Mouse (Mus musculus): ENCODE results near the gene 9430038I01Rik. TPM values are rescaled to one million over a fixed set of nuclear protein-coding genes. Genes with fewer than 3 reads are reported as not detected.
"Not testable (repeated sequence)": the region's sequence is repeated elsewhere in the genome, so short reads cannot be mapped to it uniquely, and the experiment has no call there.

9430038I01Rik gene
- total RNA-seq (2021) = 1 to 10 TPM; 4.7 to 4.8 TPM

DNA sequence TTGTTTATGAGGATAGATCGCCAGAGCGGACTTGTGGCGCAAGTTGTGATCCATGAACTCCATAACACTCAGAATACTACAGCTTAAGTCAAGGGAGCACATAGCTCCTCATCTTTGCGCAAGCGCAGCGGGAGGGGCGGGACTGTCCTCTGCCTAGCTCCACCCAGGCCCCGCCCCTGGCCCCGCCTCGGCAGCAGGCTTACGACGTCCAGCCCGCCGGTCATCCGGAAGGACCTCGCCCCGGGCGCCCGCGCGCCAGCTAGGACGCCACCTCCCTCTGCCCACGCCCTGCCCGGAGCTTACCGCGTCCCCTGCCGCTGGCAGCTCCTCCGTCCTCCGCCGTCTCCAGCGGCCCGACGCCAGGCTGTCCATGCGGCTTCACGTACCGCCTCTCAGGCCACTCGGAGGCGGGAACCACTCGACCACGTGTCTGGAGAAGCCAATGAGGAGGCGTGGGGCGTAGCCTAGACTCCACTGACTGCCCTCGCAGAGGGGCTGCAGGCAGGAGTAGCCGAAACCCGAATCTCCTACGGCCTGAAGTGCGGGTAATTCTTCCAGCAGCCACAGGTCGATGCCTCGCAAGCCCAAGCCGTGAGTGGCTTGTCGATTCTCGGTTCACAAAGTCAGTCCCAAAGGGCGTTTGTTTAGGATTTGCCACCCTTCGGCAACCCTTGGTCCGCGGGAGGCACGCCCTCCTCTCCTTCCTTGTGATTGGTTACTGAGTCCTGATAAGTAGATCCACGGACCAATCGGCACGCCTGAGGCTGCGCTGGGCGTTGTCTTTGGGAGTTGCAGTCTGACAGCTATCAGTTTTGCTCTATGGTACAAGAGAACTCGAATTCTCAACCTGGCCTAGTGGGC is at the start of gene 9430038I01Rik:
Gene 9430038I01Rik (minus strand): TSS at position 426 of the 861 bp plus-strand sequence.
- DNase-seq (ENCODE audit: low spot score in 2 of 2) = peak; percentile 95 to 97
- intact Hi-C loops (cut with DNase I) = loop anchor here (1.0 kb wide), 1 partner anchor 27 kb away; the partner anchor contains the start of gene Glrx3

DNA sequence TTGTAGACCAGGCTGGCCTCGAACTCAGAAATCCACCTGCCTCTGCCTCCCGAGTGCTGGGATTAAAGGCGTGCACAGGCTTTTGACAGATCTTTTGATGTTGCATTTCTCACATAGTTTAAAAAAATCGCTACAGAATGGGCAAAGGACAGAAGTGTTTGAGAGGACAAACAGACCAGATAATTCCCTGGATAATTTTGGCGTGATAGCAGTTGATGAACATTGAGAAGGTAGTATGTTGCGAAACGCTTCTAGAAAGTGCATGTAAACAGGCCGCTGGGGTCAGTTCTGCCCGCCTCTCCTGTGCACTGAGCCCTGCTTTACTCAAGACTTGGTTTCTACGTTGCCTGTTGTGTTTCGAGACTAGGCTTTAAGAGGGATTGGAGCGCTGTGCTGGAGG is 34.8 kb upstream of the 9430038I01Rik start:
- intact Hi-C loops (cut with DNase I) = no loop called here
- DNase-seq (ENCODE audit: low spot score in 2 of 2) = no peak

DNA sequence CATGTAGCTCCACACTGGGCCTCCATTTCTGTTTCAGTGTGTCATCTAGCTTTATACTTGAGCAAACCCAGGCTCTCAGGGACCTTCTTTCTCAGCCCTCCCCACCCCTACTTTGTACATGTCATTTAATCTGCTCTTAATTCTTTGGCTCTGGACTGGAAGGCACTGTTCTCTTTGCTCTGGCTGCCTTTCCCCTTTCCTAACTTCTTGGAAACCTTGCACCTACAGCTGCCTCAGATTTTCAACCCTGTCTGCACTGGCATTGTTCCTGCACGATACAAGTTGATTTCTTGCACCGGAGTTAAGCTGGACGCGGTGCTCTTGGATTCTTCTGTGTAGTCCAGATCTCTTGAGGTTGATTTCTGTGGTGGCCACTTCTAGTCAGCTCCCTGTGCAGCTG is 32.4 kb upstream of the 9430038I01Rik start:
- DNase-seq (ENCODE audit: low spot score in 2 of 2) = no peak
- intact Hi-C loops (cut with DNase I) = no loop called here

DNA sequence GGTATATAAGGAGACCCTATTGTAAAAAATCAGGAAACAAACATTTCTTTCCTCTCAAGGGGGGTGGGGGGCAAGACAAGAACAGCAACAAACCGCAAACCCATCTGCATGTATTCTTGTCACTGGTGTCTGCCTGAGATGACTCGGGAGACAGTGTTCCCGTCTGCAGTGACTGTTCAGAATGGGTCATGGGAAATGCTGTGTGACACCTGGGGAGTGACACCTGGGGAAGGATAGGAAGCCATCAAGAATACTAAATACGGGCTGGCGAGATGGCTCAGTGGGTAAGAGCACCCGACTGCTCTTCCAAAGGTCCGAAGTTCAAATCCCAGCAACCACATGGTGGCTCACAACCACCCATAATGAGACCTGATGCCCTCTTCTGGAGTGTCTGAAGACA is 28.4 kb upstream of the 9430038I01Rik start:
- intact Hi-C loops (cut with DNase I); DNase-seq (ENCODE audit: low spot score in 2 of 2): not testable (repeated sequence)

DNA sequence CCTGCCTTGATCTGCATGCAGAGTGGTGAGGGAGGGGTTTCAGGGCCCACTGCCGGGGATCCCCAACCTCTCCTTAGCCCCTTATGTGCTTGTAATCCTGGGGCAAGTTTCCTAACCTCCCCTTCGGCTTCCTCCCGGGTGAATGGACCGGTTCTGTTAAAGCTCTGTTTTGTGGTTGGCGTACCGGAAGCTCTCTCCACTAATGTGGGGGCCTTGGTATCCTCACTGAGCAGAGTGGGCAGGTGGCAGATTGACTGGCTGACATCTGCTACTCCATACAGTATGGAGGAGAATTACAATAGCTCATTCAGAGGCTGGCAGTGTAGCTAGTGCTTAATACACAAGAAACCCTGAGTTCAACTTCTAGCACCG is 27.6 kb upstream of the 9430038I01Rik start:
- DNase-seq (ENCODE audit: low spot score in 2 of 2) = peak; percentile 53 to 70
- intact Hi-C loops (cut with DNase I) = no loop called here

DNA sequence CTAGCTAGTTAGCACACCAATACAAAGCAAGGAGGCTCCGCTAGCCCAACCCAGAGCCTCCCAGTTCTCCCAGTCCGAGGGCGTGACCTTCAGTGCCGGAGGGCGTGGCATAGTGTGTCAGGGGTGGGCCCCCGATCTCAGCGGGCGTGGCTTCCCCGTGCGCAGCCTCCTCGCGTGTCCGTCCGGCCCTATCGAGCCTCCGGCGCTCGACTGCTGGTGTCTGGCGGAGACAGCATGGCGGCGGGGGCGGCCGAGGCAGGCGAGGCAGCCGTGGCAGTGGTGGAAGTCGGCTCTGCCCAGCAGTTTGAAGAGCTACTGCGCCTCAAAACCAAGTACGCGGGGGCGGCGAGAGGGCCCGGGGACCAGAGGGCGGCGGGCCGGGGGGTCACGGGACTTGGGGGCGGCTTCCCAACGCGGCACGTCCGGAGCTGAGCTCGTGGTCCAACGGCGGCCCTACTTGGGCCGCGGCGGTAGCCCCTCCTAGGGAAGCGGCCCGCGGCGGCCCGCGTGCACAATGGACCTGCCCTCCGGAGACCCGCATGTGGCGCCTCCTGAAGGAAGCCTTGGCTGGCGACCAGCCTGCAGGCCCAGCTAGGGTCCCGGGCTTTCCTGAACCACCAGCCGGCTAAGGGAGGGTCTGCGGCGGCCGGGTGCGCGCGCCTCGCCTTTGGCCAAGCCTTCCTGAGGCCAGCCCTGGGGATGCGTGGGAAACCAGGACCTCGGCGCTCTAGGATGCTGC is 27.0 kb upstream of the 9430038I01Rik start, which contains the start of gene Glrx3:
Gene Glrx3 (plus strand): TSS at position 175 of the 739 bp plus-strand sequence.
- peak; percentile 93 to 96 for DNase-seq (ENCODE audit: low spot score in 2 of 2)
- intact Hi-C loops (cut with DNase I) = loop anchor here (1.0 kb wide), 1 partner anchor 27 kb away; the partner anchor contains the start of gene 9430038I01Rik

DNA sequence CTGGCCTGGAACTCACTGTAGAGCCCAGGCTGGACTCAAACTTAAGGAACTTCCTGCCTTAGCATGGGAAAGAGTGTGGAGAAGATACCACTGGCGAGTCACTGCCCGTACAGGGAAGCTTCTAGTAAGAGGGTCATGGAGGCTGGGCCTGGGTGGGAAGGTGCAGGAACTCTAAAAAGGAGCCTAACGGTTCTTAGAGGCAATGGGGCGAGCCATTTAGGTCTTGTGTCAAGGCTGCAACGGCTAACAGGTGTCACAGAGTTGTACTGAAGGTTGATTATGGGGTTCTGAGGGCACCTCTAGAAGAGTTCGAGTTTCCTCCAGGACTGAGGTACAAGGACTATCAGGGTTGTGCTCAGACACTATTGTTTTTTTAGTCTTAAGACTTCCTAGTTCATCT is 26.3 kb upstream of the 9430038I01Rik start:
- intact Hi-C loops (cut with DNase I) = loop anchor here (1.0 kb wide), 1 partner anchor 27 kb away; the partner anchor contains the start of gene 9430038I01Rik
- no peak for DNase-seq (ENCODE audit: low spot score in 2 of 2)

DNA sequence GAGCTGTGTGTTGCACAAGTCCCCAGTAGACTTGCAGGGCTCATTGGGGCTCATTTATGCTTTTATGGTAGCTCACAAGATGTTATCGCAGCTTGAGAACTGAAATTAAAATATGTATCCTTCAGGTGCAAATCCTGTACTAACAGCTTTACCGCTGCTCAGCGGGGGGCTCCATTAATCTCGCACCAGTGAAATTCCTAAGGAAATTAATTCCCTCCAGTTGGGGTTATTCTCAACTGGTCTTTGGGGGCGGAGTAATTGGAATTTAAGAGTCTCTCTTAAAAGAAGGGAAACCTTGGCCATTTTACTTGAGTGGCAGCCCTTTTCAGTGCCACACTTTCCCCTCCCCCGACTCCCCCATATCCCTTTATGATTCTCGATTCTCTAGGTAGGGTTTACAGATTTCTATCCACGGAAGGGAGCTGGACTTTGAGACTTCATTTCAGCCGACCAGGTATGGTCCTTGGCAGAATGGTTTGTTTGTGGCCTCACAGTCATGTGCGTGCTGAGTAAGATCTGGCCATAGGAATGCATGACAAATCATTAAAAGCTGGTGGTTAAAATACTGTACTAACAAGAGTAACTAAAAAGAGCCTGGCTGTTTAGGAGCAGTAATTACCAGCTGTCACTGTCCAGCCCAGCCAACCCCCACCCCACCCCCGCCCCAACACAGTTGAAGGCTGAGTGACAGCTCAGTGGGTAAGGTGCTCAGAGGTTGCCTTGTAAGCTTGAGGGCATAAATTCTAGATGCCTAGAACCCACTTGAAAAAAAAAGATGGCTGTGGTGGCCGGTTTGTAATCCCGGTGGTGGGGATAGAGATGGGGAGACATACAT is 21.4 kb upstream of the 9430038I01Rik start:
- intact Hi-C loops (cut with DNase I) = no loop called here

DNA sequence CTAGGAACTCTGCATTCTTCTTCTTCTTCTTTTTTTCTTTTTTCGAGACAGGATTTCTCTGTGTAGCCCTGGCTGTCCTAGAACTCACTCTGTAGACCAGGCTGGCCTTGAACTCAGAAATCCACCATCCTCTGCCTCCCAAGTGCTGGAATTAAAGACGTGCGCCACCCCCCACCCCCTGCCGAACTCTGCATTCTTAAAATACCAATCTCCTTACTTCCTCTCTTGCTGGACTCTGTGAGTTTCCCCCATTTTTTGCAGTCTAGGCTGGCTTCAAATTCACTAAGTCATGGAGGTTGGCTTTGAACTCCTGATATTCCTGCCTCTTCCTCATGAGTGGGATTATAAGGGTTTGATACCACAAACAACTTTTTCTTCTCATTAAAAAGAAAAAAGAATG is 16.1 kb upstream of the 9430038I01Rik start:
- intact Hi-C loops (cut with DNase I) = no loop called here
- DNase-seq (ENCODE audit: low spot score in 2 of 2) = no peak

More for the DNA sequence above, 21.4 kb upstream of the 9430038I01Rik start:
- no peak for DNase-seq (ENCODE audit: low spot score in 2 of 2)

DNA sequence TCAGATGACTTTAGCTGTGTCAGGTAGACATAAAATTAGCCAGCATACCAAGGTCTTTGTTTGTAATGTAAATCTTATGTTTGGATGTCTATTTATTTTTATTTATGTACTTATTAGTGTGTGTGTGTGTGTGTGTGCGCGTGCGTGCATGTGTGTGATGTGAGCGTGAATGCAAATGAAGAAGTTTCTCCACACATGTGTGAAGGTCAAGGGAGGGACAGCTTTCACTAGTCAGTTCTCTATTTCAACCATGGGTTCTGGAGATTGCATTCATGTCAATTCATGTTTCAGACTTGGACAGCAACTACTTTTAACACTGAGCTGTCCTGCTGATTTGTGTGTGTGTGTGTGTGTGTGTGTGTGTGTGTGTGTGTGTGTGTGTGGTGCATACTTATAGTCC is 10.7 kb upstream of the 9430038I01Rik start:
- DNase-seq (ENCODE audit: low spot score in 2 of 2) = no peak
- intact Hi-C loops (cut with DNase I) = no loop called here

DNA sequence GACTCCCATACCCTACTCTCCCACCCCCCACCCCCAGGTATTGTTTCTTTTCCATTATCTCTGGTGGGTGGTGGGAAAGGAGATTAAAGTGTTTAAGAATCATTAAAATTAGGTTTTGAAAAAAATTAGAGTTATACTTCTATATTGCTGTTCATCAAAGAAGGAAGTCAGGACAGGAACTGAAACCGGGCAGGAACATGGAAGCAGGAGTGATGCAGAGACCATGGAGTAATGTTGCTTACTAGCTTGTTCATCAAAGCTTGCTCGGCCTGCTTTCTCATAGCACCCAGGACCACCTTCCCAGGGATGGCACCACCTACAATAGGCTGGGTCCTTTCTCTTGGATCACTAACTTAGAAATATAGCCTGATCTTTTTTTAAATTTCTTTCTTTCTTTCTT is 10.0 kb upstream of the 9430038I01Rik start:
- intact Hi-C loops (cut with DNase I) = no loop called here
- no peak for DNase-seq (ENCODE audit: low spot score in 2 of 2)

DNA sequence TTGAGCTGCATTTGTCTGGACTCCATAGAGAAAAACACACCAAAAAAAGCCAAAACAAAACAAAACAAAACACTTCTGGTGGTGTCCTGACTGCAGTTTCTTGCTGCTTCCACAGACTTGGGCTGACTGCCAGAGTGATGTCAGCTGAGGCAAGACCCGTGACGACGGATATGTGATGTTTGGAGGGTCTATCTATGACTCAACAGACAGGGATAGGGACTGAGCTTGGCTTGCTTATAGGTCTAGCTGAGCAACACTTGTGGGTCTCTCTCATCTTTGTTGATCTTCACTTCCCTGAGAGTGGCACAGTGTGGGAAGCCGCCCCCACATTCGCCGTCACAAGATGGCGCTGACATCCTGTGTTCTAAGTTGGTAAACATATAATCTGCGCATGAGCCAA is 4.1 kb upstream of the 9430038I01Rik start:
- intact Hi-C loops (cut with DNase I) = no loop called here
- no peak for DNase-seq (ENCODE audit: low spot score in 2 of 2)

DNA sequence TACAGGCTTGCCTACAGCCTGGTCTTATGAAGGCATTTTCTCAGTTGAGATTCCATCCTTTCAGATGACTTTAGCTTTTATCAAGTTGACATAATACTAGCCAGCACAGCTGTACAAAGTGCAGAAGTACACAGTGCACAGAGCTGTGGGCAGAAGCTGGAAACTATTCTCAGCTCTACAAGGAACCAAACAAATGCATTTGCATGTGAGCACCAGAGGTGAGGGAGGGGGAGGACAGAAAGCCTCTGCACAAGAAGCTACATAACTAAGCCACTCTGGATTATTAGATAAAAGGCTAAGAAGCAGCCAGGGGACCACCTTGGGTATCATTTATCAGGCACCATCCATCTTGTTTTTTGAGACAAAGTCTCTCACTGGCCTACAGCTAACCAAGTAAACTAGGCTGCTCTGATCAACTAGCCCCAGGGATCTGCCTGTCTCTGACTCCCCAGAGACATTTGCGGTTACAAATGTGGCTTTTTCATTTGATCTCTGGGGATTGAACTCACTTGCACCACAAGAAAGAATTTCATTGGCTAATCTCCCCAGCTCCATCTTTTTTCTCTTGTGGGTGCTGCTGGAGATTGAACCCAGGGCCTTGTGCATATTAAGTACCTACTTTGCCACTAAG is 3.0 kb downstream of the 9430038I01Rik start:
- intact Hi-C loops (cut with DNase I) = no loop called here
- DNase-seq (ENCODE audit: low spot score in 2 of 2) = no peak

DNA sequence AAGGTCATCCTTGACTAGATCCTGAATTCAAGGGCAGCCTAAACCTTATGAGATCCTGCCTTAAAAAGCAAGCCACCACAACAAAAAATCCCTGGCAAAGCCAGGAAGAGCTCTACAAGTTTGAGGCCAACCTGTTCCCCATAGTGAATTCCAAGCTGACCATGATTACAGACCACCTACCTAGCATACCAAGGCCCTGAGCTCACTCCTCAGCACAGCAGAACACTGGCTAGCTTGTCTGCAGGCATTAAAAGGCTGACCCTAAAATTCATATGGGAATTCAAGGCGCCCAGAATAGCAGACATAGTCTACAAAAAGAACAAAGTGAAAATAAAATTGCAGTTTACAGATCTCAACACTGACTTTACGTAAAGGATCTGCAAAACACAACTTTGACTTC is 6.4 kb downstream of the 9430038I01Rik start:
- intact Hi-C loops (cut with DNase I) = no loop called here
- DNase-seq (ENCODE audit: low spot score in 2 of 2) = no peak

DNA sequence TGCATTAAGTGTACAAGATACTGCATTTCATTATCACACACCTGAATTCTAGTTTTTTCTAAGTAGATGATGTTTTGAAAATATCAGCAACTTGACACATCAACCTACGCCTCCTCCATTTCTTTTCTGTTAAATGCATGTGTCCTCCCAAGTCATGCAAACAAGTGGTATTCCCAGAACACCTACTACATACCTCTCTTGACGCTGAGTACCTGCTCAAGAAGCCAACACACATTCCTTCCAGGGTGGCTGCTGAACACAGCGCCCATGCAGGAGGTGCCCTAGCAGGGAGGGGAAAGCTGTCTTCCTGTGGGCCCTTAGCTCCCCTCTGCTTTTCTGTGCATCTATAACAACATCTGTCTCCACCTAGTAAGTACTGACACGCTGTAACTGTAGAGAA is 11.6 kb downstream of the 9430038I01Rik start:
- no peak for DNase-seq (ENCODE audit: low spot score in 2 of 2)
- intact Hi-C loops (cut with DNase I) = no loop called here

DNA sequence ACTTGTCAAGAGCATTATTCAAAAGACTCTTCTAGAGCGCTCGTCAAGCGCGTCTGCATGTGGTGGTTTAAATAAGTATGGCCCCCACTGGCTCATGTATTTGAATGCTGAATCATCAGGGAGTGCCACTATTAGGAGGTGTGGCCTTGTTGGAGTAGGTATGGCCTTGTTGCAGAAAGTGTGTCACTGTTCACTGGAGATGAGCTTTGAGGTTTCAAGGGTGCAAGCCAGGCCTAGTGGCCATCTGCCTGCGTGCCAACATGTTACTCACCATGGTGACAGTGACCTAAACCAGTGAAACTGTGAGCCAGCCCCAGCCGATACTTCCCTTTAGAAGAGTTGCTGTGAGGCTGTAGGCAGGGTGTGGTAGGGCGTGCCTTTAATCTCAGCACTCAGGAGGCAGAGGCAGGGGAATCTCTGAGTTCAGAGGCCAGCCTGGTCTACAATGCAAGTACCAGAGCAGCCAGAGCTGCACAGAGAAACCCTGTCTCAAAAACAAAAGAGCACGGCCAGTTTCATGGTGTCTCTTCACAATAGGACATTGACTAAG is 13.1 kb downstream of the 9430038I01Rik start:
- no peak for DNase-seq (ENCODE audit: low spot score in 2 of 2)
- intact Hi-C loops (cut with DNase I) = no loop called here

DNA sequence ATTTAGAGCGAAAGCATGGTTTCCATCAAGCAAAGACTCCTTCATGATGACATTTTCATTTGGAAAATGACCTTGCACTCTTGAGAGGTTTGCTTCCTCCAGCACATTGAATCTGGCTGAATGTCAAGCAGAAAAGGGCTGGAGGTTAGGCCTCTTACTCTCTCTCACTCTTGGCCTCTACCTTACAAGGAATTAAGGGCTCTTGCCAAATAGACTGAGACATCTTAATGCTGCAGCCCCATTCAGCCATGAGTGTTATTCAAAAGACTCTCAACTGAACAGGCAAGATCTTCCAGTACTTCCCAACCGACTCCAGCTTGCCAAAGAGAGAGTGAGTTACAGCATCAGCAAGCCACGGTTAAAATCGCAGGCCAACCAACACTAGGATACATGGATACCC is 15.1 kb downstream of the 9430038I01Rik start:
- intact Hi-C loops (cut with DNase I) = no loop called here
- DNase-seq (ENCODE audit: low spot score in 2 of 2) = no peak

DNA sequence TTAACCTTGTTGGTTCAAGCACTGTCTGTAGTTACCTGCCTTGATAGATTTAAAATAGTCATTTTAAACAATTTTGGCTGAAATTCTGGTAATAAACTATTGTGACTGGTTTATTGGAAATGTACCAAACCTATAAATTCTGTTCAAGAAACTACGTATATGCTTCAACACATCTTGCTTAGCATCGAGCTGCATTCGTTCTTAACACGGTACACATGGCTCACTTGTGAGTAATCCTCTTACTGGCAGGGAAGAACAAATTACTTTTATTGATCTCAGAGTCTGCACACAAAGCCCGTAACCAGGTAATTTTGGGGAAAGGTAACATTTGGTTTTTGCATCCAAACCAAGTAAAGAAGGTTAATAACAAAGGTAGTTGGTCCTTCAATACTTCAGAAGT is 22.7 kb downstream of the 9430038I01Rik start:
- intact Hi-C loops (cut with DNase I) = no loop called here
- DNase-seq (ENCODE audit: low spot score in 2 of 2) = no peak

DNA sequence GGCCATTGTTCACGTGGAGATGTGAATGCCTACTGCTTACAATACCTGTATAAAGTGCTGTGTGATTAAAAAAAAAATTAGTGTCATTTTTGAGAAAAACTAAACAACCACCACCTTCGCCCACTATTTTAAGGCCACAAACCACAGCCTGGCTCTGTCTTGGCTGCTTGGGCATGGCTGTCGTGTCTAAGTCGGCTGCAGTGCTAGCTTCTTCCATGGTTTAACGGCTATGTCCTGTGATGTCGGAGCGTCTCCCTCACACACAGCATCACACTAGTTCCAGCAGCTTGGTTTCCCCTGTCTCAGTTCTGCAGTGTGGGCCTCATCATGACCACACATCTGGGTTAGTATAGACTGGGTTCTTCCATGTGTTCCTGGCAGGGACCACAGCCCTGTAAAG is 35.6 kb downstream of the 9430038I01Rik start:
- no peak for DNase-seq (ENCODE audit: low spot score in 2 of 2)
- intact Hi-C loops (cut with DNase I) = no loop called here

Data from left cerebral cortex, postnatal 25 days (tissue).